Mouse (Mus musculus) E14TG2a.4 (cell line): ENCODE results near the gene Galnt16.
A peak's percentile ranks its signal among the peaks of the same experiment; 100 is the strongest.

Source experiments
- CTCF ChIP-seq: conservative IDR thresholded peaks from 2 replicates; pipeline ENCODE4 v1.5.1; 2014; ENCODE audit warnings: low read length
- NANOG ChIP-seq: IDR thresholded peaks from 2 replicates; pipeline ENCODE4 v1.6.1; 2014; ENCODE audit warnings: borderline replicate concordance, low read length, mixed read lengths
- POU5F1 ChIP-seq: IDR thresholded peaks from 2 replicates; pipeline ENCODE4 v1.6.1; 2014; ENCODE audit warnings: low read length, borderline replicate concordance

DNA sequence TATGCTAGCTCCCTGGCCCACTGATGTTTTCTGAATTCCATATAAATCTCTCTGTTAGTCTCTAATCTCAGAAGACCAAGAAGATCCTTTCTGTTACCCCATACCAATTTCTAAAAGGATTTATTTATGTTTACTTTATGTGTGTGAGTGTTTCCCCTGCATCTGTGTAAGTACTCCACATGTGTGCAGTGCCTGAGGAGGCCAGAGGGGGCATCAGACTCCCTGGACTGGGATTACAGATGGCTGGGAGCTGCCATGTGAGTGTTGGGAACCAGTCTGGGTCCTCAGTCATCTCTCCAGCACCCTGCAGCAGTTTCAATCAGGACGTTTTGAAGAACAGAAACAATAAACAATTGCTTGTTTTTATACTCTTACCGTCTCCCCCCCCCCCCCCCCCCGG lies 34.7 kb upstream of the Galnt16 start:
- TF ChIP-seq CTCF (peak; percentile 90), NANOG (no peak), POU5F1 (no peak)
